Mouse (Mus musculus) CH12.LX (cell line): ENCODE measurements around the gene Gm49383. TPM values are rescaled to one million over a fixed set of nuclear protein-coding genes. Genes with fewer than 3 reads are reported as not detected.

Source experiments
- DNase-seq: peaks from one replicate; pipeline ENCODE4 v3.0.0-alpha.2; 2013; ENCODE audit errors: extremely low read depth
- H3K27ac ChIP-seq: 2 replicates; pipeline ENCODE4 v1.5.1; 2012; ENCODE audit warnings: low read depth, mild to moderate bottlenecking, control low read depth, moderate library complexity; ENCODE audit not compliant: insufficient read depth
- H3K27me3 ChIP-seq: replicated peaks from 2 replicates; pipeline ENCODE3; 2012; ENCODE audit warnings: inconsistent platforms
- H3K36me3 ChIP-seq, 2 experiments: replicated peaks in 1 of 2; 2 replicates each; pipeline versions ENCODE3 to v1.6.1; 2012; ENCODE audit warnings: inconsistent platforms in 1 of 2, low read length in 1 of 2, mild to moderate bottlenecking in 1 of 2, mixed read lengths in 1 of 2, moderate library complexity in 1 of 2; ENCODE audit not compliant: control insufficient read depth in 1 of 2, insufficient read depth in 1 of 2
- H3K4me1 ChIP-seq, 2 experiments: 2 replicates each; pipeline ENCODE4 v1.6.1; 2012; ENCODE audit warnings: inconsistent platforms in 1 of 2, moderate library complexity in 1 of 2; ENCODE audit not compliant: insufficient read depth in 2 of 2, control insufficient read depth in 1 of 2
- H3K4me2 ChIP-seq: 2 replicates; pipeline ENCODE4 v1.6.1; 2012; ENCODE audit warnings: low read depth, mild to moderate bottlenecking, control low read depth; ENCODE audit not compliant: poor library complexity, insufficient read depth, severe bottlenecking
- H3K4me3 ChIP-seq, 3 experiments: fragments of 150-350 bp in 1 of 3; sonication (generic) in 1 of 3; replicated peaks in 1 of 3; 2 replicates each; pipeline versions ENCODE3 to v1.5.1; 2011 to 2012; ENCODE audit warnings: low read depth in 2 of 3, low read length in 2 of 3, mild to moderate bottlenecking in 2 of 3, moderate library complexity in 2 of 3, control low read depth in 1 of 3, improper control_type of control experiment in 1 of 3, inconsistent platforms in 1 of 3, mixed read lengths in 1 of 3; ENCODE audit not compliant: poor library complexity in 1 of 3
- H3K79me2 ChIP-seq: replicated peaks from 2 replicates; pipeline ENCODE4 v1.6.1; 2012; ENCODE audit warnings: mild to moderate bottlenecking, moderate library complexity; ENCODE audit not compliant: control insufficient read depth, poor library complexity, insufficient read depth, severe bottlenecking; ENCODE audit errors: extremely low read depth
- H3K9ac ChIP-seq: 2 replicates; pipeline ENCODE4 v1.6.1; 2012; ENCODE audit warnings: low read depth, mild to moderate bottlenecking, control low read depth, moderate library complexity; ENCODE audit not compliant: insufficient read depth
- H3K9me3 ChIP-seq: replicated peaks from 2 replicates; pipeline ENCODE3; 2012; ENCODE audit warnings: low read length, inconsistent platforms, mixed read lengths
- E2F4 ChIP-seq: IDR thresholded peaks from 2 replicates; pipeline ENCODE4 v1.6.1; 2011; ENCODE audit warnings: low read depth, low read length, improper control_type of control experiment; ENCODE audit not compliant: insufficient replicate concordance
- ELF1 ChIP-seq: IDR thresholded peaks from 2 replicates; pipeline ENCODE4 v1.6.1; 2014; ENCODE audit warnings: low read depth, mild to moderate bottlenecking, inconsistent platforms, low read length, improper control_type of control experiment
- GABPA ChIP-seq: IDR thresholded peaks from 2 replicates; pipeline ENCODE4 v1.6.1; 2012; ENCODE audit warnings: low read depth, low read length, improper control_type of control experiment, inconsistent platforms; ENCODE audit not compliant: insufficient replicate concordance
- JUND ChIP-seq: conservative IDR thresholded peaks from 2 replicates; pipeline ENCODE4 v1.6.1; 2011; ENCODE audit warnings: low read depth, low read length, improper control_type of control experiment
- MXI1 ChIP-seq: IDR thresholded peaks from 2 replicates; pipeline ENCODE4 v1.6.1; 2011; ENCODE audit warnings: mild to moderate bottlenecking, low read depth, low read length, improper control_type of control experiment
- MYC ChIP-seq: IDR thresholded peaks from 2 replicates; pipeline ENCODE4 v1.6.1; 2011; ENCODE audit warnings: low read depth, mild to moderate bottlenecking, improper control_type of control experiment, low read length
- RAD21 ChIP-seq: IDR thresholded peaks from 2 replicates; pipeline ENCODE4 v1.6.1; 2011; ENCODE audit warnings: low read depth, mild to moderate bottlenecking, low read length, improper control_type of control experiment, moderate library complexity
- RCOR1 ChIP-seq: conservative IDR thresholded peaks from 2 replicates; pipeline ENCODE4 v1.6.1; 2012; ENCODE audit warnings: low read depth, mild to moderate bottlenecking, inconsistent platforms, low read length, improper control_type of control experiment
- SIN3A ChIP-seq: IDR thresholded peaks from 2 replicates; pipeline ENCODE4 v1.6.1; 2012; ENCODE audit warnings: low read length, improper control_type of control experiment, inconsistent platforms
- UBTF ChIP-seq: IDR thresholded peaks from 2 replicates; pipeline ENCODE4 v1.6.1; 2012; ENCODE audit warnings: low read depth, mild to moderate bottlenecking, inconsistent platforms, low read length, improper control_type of control experiment, moderate library complexity
- USF1 ChIP-seq: IDR thresholded peaks from 2 replicates; pipeline ENCODE4 v1.6.1; 2014; ENCODE audit warnings: low read depth, mild to moderate bottlenecking, inconsistent platforms, low read length, improper control_type of control experiment
- ZKSCAN1 ChIP-seq: IDR thresholded peaks from 2 replicates; pipeline ENCODE4 v1.6.1; 2012; ENCODE audit warnings: low read depth, inconsistent platforms, low read length, improper control_type of control experiment, borderline replicate concordance
- ZMIZ1 ChIP-seq: IDR thresholded peaks from 2 replicates; pipeline ENCODE4 v1.6.1; 2012; ENCODE audit warnings: low read depth, mild to moderate bottlenecking, inconsistent platforms, low read length, improper control_type of control experiment
- ZNF384 ChIP-seq: IDR thresholded peaks from 2 replicates; pipeline ENCODE4 v1.6.1; 2012; ENCODE audit warnings: low read depth, low read length, improper control_type of control experiment, inconsistent platforms
- dilution Hi-C: fragments of 300-500 bp; cut with MboI; formaldehyde crosslinking; loops from 2 replicates; pipeline ENCODE4 v1.14.3; 2020; ENCODE audit warnings: low sequenced_read_pairs; ENCODE audit not compliant: extremely low pct_unique_long_range_greater_than_20kb, extremely low pct_ligation_motif_present
- in situ Hi-C: fragments of 300-500 bp; cut with MboI; formaldehyde crosslinking; loops from 3 replicates; pipeline ENCODE4 v1.14.3; 2019; ENCODE audit warnings: low sequenced_read_pairs, low pct_ligation_motif_present, low pct_unique_long_range_greater_than_20kb, mixed read lengths
- polyA plus RNA-seq: library from polyadenylated mRNA; unstranded; fragments of >175 nt; gene quantifications from 2 replicates; pipeline ENCODE4 v1.2.1, GENCODE M21; 2012; ENCODE audit warnings: low read depth; ENCODE audit not compliant: insufficient read length
- total RNA-seq, 2 experiments: library from RNA; depleted of rRNA; stranded (reverse); fragments of 300-350 nt in 1 of 2; fragments of >200 nt in 1 of 2; gene quantifications; 2 replicates each; pipeline ENCODE4 v1.2.3; 2012 to 2014

Gene Gm49383
- total and polyA plus RNA-seq, 3 experiments, result 19.1 to 52.1 (median 21.3) TPM

DNA sequence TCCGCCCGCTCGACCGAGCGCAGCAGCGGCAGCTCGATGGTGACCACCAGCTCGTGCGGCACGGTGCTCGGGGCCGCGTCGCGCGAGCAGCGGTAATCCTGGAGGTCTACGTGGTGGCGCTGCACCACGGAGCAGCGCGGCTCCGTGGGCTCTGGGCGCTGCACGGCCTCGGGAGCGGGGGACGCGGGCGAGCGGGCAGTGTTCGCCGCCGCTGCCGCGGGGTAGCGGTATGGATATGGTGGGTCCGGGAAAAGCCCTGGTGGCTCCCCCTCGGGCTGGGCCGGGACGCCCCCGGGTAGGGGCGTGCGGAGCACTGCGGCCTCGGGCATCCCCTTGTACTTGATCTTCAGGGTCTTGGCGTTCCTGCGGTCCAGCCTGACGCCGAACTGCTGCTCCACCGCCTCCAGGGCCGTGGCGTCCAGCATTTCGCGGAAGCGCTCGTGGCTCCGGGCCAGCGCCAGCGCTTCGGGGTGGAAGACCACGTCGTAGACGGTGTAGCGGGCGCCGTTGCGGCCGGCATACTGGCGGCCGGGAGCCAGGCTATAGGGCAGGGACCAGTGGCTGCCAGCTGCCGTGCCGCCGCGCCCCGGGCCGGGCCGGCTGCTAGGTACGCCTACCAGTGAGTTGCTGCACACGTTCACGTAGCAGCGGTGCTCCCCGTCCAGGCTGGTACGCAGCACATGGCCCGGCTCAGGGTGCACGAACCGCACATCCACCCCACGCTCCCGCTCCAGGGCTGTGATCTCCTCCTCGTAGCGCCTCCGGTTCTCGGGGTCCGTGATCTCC lies 667 bp upstream of the Gm49383 start:
- dilution Hi-C loops (no loop called here), in situ Hi-C loops (no loop called here)
- Histone ChIP-seq H3K36me3 (peaks cover 22 to 38% of the 10 kb centered on the region in 2 experiments), H3K27me3 (no peaks in the 10 kb centered on the region), H3K4me2 (peak overlapping the region; percentile 91), H3K4me1 (peaks cover 6 to 29% of the 10 kb centered on the region in 2 experiments; a peak in 3 of 4 replicates), H3K9ac (peak overlapping the region; percentile 61), H3K9me3 (no peaks in the 10 kb centered on the region), H3K79me2 (peaks cover 47% of the 10 kb centered on the region), H3K4me3 (peak overlapping the region; percentile 91 to 98 (median 97)), H3K27ac (peak overlapping the region; percentile 84)
- TF ChIP-seq UBTF (peak; percentile 70), ZNF384 (no peak), ZMIZ1 (peak; percentile 7; the same call in 1 of the 2 replicates), MXI1 (peak; percentile 91), RAD21 (no peak), GABPA (no peak), MYC (peak; percentile 8; the same call in 1 of the 2 replicates), ELF1 (peak; percentile 23; the same call in 1 of the 2 replicates), E2F4 (no peak)
- no peak for DNase-seq

DNA sequence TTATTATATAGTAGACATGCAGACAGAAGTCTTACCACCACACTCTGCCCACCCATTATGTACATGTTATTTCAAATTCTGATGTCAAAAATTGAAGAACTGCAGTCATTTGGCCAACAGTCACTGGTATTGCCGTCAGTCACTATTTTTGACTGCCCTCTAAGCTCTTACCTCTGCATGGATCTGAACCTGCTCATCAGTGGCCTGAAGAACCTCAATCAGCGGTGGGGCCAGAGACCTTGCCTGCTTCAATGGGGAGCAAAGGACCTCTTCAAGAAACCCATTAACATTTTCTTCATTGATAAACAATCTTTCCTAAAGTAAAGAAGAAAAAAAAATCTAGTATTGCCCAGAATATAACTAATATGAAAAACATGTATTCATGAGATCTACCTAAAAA lies 4.3 kb downstream of the Gm49383 start:
- no peak for TF ChIP-seq RCOR1
- no peak for TF ChIP-seq ELF1
- TF ChIP-seq JUND, result no peak
- no peak for TF ChIP-seq USF1
- no peak for TF ChIP-seq ZKSCAN1
- TF ChIP-seq SIN3A, result no peak
- no peak overlapping the region for H3K27ac ChIP-seq
- H3K9me3 ChIP-seq, result no peaks in the 10 kb centered on the region
- DNase-seq, result no peak
- H3K27me3 ChIP-seq, result no peaks in the 10 kb centered on the region
- H3K4me3 ChIP-seq, result no peak overlapping the region
- in situ Hi-C loops (no loop called here), dilution Hi-C loops (no loop called here)
- H3K4me1 ChIP-seq, result peaks cover 2 to 19% of the 10 kb centered on the region in 2 experiments; a peak in 3 of 4 replicates
- no peak overlapping the region for H3K4me2 ChIP-seq
- peaks cover 50% of the 10 kb centered on the region for H3K79me2 ChIP-seq
- H3K9ac ChIP-seq, result no peak overlapping the region
- peaks cover 17 to 36% of the 10 kb centered on the region in 2 experiments for H3K36me3 ChIP-seq
